19 mouse cellular contexts compared by ENCODE assay signal in genomic region chr3:108900147-108900546, GRCm38 (mm10). TPM values are rescaled to one million over a fixed set of nuclear protein-coding genes. Genes with fewer than 3 reads are reported as not detected.
DNase-seq lines count a peak whose midpoint lies in the region; ATAC-seq and TF ChIP-seq lines count a peak whose summit lies in the region.
"Had no signal": no experiment of that assay in that cellular context is flagged by ENCODE, and none has a peak within 500 bp of the region (broad histone marks: within the 10 kb centered on the region; RNA-seq: fewer than 3 reads in every experiment).

No protein-coding gene starts in this region.

- peak; percentile 47 for DNase-seq in lung, postnatal 0 days (ENCODE audit: low spot score)
- no peak for DNase-seq in lung, postnatal 14 days
- DNase-seq in hindbrain, embryonic 14.5 days (ENCODE audit: low spot score): no peak
- no peak for DNase-seq in kidney, postnatal 36 days
- no peak for DNase-seq in thymus, postnatal 36 days
- DNase-seq: cerebellum, adult 2 months; kidney, adult 9 months; liver, embryonic 13.5 days; right cerebral cortex, adult 18-20 months; thymus, postnatal 14 days had no signal

- peaks cover 17% of the 10 kb centered on the region for H3K36me3 ChIP-seq in lung, postnatal 0 days (ENCODE audit: insufficient read depth, low read length)
- H3K36me3 ChIP-seq in hindbrain, embryonic 14.5 days (replicated peaks; ENCODE audit: control insufficient read depth, insufficient read depth): peaks cover 37% of the 10 kb centered on the region

- no peaks in the 10 kb centered on the region for H3K9me3 ChIP-seq in lung, postnatal 0 days (ENCODE audit: low read length)
- H3K9me3 ChIP-seq in hindbrain, embryonic 14.5 days (ENCODE audit: control insufficient read depth, low read length): no peaks in the 10 kb centered on the region
- H3K9me3 ChIP-seq: hindbrain, embryonic 12.5 days; liver, embryonic 13.5 days; neural tube, embryonic 13.5 days had no signal

- H3K4me3 ChIP-seq in lung, postnatal 0 days (ENCODE audit: low read depth, low read length): no peak overlapping the region
- no peak overlapping the region for H3K4me3 ChIP-seq in brown adipose tissue, adult 24 weeks (ENCODE audit: insufficient read depth, low read depth, low read length)
- no peak overlapping the region for H3K4me3 ChIP-seq in hindbrain, embryonic 14.5 days (replicated peaks; ENCODE audit: low read length)
- H3K4me3 ChIP-seq: heart, embryonic 12.5 days; hindbrain, embryonic 12.5 days; layer of hippocampus, adult 2 months; liver, embryonic 13.5 days; neural tube, embryonic 13.5 days had no signal

- H3K4me1 ChIP-seq in lung, postnatal 0 days (ENCODE audit: insufficient read depth, low read depth, low read length): no peaks in the 10 kb centered on the region
- H3K4me1 ChIP-seq in brown adipose tissue, adult 24 weeks (ENCODE audit: control insufficient read depth, insufficient read depth, insufficient read length, low read length): peaks cover 6% of the 10 kb centered on the region; the same call in 1 of the 2 replicates
- no peaks in the 10 kb centered on the region for H3K4me1 ChIP-seq in hindbrain, embryonic 14.5 days (replicated peaks; ENCODE audit: control insufficient read depth, insufficient read depth, low read length)
- H3K4me1 ChIP-seq: heart, embryonic 12.5 days; hindbrain, embryonic 12.5 days; neural tube, embryonic 13.5 days had no signal

- H3K27ac ChIP-seq in lung, postnatal 0 days (ENCODE audit: low read length): no peak overlapping the region
- H3K27ac ChIP-seq in brown adipose tissue, adult 24 weeks (replicated peaks; ENCODE audit: low read depth, low read length): peak overlapping the region; percentile 64
- no peak overlapping the region for H3K27ac ChIP-seq in hindbrain, embryonic 14.5 days
- H3K27ac ChIP-seq: hindbrain, embryonic 12.5 days; layer of hippocampus, adult 2 months; liver, embryonic 13.5 days; neural tube, embryonic 13.5 days had no signal

- no peak for TF ChIP-seq CTCF in lung, postnatal 0 days (IDR thresholded peaks at IDR 0.05)

- no peak for TF ChIP-seq EP300 in lung, postnatal 0 days (IDR thresholded peaks at IDR 0.05)

- no peak overlapping the region for H3K9ac ChIP-seq in lung, postnatal 0 days (replicated peaks; ENCODE audit: low read depth)
- H3K9ac ChIP-seq in hindbrain, embryonic 14.5 days: no peak overlapping the region
- H3K9ac ChIP-seq: heart, embryonic 12.5 days; hindbrain, embryonic 12.5 days; liver, embryonic 13.5 days; neural tube, embryonic 13.5 days had no signal

- WGBS in lung, postnatal 0 days: 78% methylated on average over 3 of the region's 3 CpGs
- WGBS in hindbrain, embryonic 14.5 days: 88% methylated on average over 3 of the region's 3 CpGs

- no peak for ATAC-seq in lung, postnatal 0 days
- ATAC-seq in megakaryocyte-erythroid progenitor cell, adult 5-6 weeks (replicated peaks; ENCODE audit: low FRiP score, low TSS enrichment, poor library complexity, severe bottlenecking): 0 out of 2 replicates have a peak, but pooled peaks have one; percentile 11
- ATAC-seq in hindbrain, embryonic 14.5 days (ENCODE audit: low FRiP score): no peak

- H3K4me2 ChIP-seq in lung, postnatal 0 days (replicated peaks; ENCODE audit: low read depth, low read length): no peak overlapping the region
- no peak overlapping the region for H3K4me2 ChIP-seq in hindbrain, embryonic 14.5 days (replicated peaks)
- H3K4me2 ChIP-seq: heart, embryonic 12.5 days; hindbrain, embryonic 12.5 days; liver, embryonic 13.5 days; midbrain, embryonic 11.5 days; neural tube, embryonic 13.5 days had no signal

- H3K27me3 ChIP-seq in lung, postnatal 0 days (replicated peaks; ENCODE audit: insufficient read depth, low read length): no peaks in the 10 kb centered on the region
- H3K27me3 ChIP-seq in hindbrain, embryonic 14.5 days (ENCODE audit: control insufficient read depth, insufficient read depth, low read length): no peaks in the 10 kb centered on the region
- H3K27me3 ChIP-seq: heart, embryonic 12.5 days; hindbrain, embryonic 12.5 days; liver, embryonic 13.5 days; neural tube, embryonic 13.5 days had no signal

RNA-seq across cellular contexts. Expression of gene Fndc7, which starts 10.3 kb away (rescaled TPM):
- 1.7 and 1.9 TPM in 2 replicates for polyA plus RNA-seq in lung, postnatal 0 days (2015; fragmentation: Nextera tagmentation; extraction: Ambion mirVana)
- 0.38 TPM in 1 of 2 replicates, not detected in the other for polyA plus RNA-seq in brown adipose tissue, adult 24 weeks (2012; ENCODE audit: insufficient read depth, insufficient read length, missing spikeins)
- total RNA-seq in megakaryocyte-erythroid progenitor cell, adult 5-6 weeks (2014; fragmentation: Nextera tagmentation): not detected in 2 replicates
- total RNA-seq in megakaryocyte-erythroid progenitor cell, adult 5-6 weeks (2017): not detected in 2 replicates
- polyA plus RNA-seq in hindbrain, embryonic 14.5 days (2014; fragmentation: Nextera tagmentation; extraction: Ambion mirVana): not detected in 2 replicates
- polyA plus RNA-seq: midbrain, embryonic 11.5 days; neural tube, embryonic 13.5 days; stomach, embryonic 14.5 days had no signal

RNA-seq across cellular contexts. Expression of gene Prpf38b, which starts 11.4 kb away (rescaled TPM):
- 42.5 and 48.7 TPM in 2 replicates for polyA plus RNA-seq in lung, postnatal 0 days (2015; fragmentation: Nextera tagmentation; extraction: Ambion mirVana)
- polyA plus RNA-seq in brown adipose tissue, adult 24 weeks (2012; ENCODE audit: insufficient read depth, insufficient read length, missing spikeins): 35.9 and 75.7 TPM in 2 replicates
- 138 and 220 TPM in 2 replicates for total RNA-seq in megakaryocyte-erythroid progenitor cell, adult 5-6 weeks (2014; fragmentation: Nextera tagmentation)
- 307 and 371 TPM in 2 replicates for total RNA-seq in megakaryocyte-erythroid progenitor cell, adult 5-6 weeks (2017)
- polyA plus RNA-seq in hindbrain, embryonic 14.5 days (2014; fragmentation: Nextera tagmentation; extraction: Ambion mirVana): 38.1 and 41.8 TPM in 2 replicates

RNA-seq across cellular contexts. Expression of gene Henmt1, which starts 39.5 kb away (rescaled TPM):
- 0.23 and 0.30 TPM in 2 replicates for polyA plus RNA-seq in lung, postnatal 0 days (2015; fragmentation: Nextera tagmentation; extraction: Ambion mirVana)
- polyA plus RNA-seq in brown adipose tissue, adult 24 weeks (2012; ENCODE audit: insufficient read depth, insufficient read length, missing spikeins): not detected in 2 replicates
- total RNA-seq in megakaryocyte-erythroid progenitor cell, adult 5-6 weeks (2014; fragmentation: Nextera tagmentation): not detected in 2 replicates
- not detected in 2 replicates for total RNA-seq in megakaryocyte-erythroid progenitor cell, adult 5-6 weeks (2017)
- polyA plus RNA-seq in hindbrain, embryonic 14.5 days (2014; fragmentation: Nextera tagmentation; extraction: Ambion mirVana): 2.4 and 3.3 TPM in 2 replicates

RNA-seq across cellular contexts. Expression of gene Gm9857, which starts 40.1 kb away (rescaled TPM):
- polyA plus RNA-seq in lung, postnatal 0 days (2015; fragmentation: Nextera tagmentation; extraction: Ambion mirVana): not detected in 2 replicates
- not detected in 2 replicates for polyA plus RNA-seq in brown adipose tissue, adult 24 weeks (2012; ENCODE audit: insufficient read depth, insufficient read length, missing spikeins)
- total RNA-seq in megakaryocyte-erythroid progenitor cell, adult 5-6 weeks (2014; fragmentation: Nextera tagmentation): not detected in 2 replicates
- not detected in 2 replicates for total RNA-seq in megakaryocyte-erythroid progenitor cell, adult 5-6 weeks (2017)
- not detected in 2 replicates for polyA plus RNA-seq in hindbrain, embryonic 14.5 days (2014; fragmentation: Nextera tagmentation; extraction: Ambion mirVana)
- total RNA-seq: adrenal gland, postnatal 4 days; layer of hippocampus, adult 2 months had no signal
- polyA plus RNA-seq: heart, embryonic 12.5 days; hindbrain, embryonic 12.5 days; liver, embryonic 13.5 days; midbrain, embryonic 11.5 days; neural tube, embryonic 13.5 days; stomach, embryonic 14.5 days had no signal

RNA-seq across cellular contexts. Expression of gene Stxbp3, which starts 59.8 kb away (rescaled TPM):
- polyA plus RNA-seq in lung, postnatal 0 days (2015; fragmentation: Nextera tagmentation; extraction: Ambion mirVana): 58.1 and 60.6 TPM in 2 replicates
- 21.5 and 25.5 TPM in 2 replicates for polyA plus RNA-seq in brown adipose tissue, adult 24 weeks (2012; ENCODE audit: insufficient read depth, insufficient read length, missing spikeins)
- total RNA-seq in megakaryocyte-erythroid progenitor cell, adult 5-6 weeks (2014; fragmentation: Nextera tagmentation): 46.7 and 47.5 TPM in 2 replicates
- 56.6 and 61.3 TPM in 2 replicates for total RNA-seq in megakaryocyte-erythroid progenitor cell, adult 5-6 weeks (2017)
- polyA plus RNA-seq in hindbrain, embryonic 14.5 days (2014; fragmentation: Nextera tagmentation; extraction: Ambion mirVana): 14.5 and 17.9 TPM in 2 replicates
